Mouse (Mus musculus) liver, adult 2 months (tissue): ENCODE data around the gene Prkce.

ENCODE experiments used
- CTCF ChIP-seq: fragments of 200-500 bp; IDR thresholded peaks from 2 replicates; pipeline ENCODE4 v1.5.1; 2011; ENCODE audit warnings: low read depth, low read length, control low read depth
- POLR2A ChIP-seq: fragments of 200-500 bp; IDR thresholded peaks from 2 replicates; pipeline ENCODE4 v1.6.1; 2011; ENCODE audit warnings: low read length, control low read depth; ENCODE audit not compliant: insufficient read depth; ENCODE audit errors: extremely low read depth

DNA sequence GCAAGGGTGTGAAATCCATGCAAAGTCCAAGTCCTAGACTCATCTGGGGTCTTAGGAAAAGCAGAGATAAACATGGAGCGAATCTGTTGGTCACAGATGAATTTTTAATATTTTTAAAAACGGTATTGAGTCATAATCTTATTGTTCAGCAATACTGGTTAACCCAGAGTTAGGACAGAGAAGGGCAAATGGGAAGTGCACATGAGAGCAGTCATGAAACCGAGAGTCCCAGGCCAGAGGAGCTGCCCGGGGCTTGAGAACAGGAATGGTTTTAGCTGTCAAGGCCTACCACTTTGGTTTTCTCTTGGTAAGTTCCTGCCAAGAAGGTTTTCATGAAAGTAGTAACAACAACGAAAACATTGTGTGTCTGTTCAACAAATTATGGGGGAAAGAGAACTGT, 76.8 kb downstream of the Prkce start:
- no peak for TF ChIP-seq POLR2A
- TF ChIP-seq CTCF = no peak
